Mouse (Mus musculus) megakaryocyte, embryonic 14.5 days (primary cell): ENCODE results near the gene Rps6ka5.

Source experiments
- FLI1 ChIP-seq: IDR thresholded peaks from 2 replicates; pipeline ENCODE4 v1.6.1; 2012; ENCODE audit warnings: low read length, inconsistent platforms, mixed read lengths
- GATA1 ChIP-seq: IDR thresholded peaks from 3 replicates; pipeline ENCODE4 v1.6.1; 2012; ENCODE audit warnings: mixed read lengths, low read length, inconsistent platforms, borderline replicate concordance

- TF ChIP-seq GATA1, result no peak
- TF ChIP-seq FLI1, result no peak
Measured at GRCm38 (mm10) chr12:100725458-100725786, 1.4 kb downstream of the Rps6ka5 start.
